Mouse (Mus musculus): ENCODE data around the gene Rflnb. TPM values are rescaled to one million over a fixed set of nuclear protein-coding genes. Genes with fewer than 3 reads are reported as not detected.

Gene Rflnb
- polyA plus RNA-seq, 1 experiment from 2014 or later, result 42.8 TPM

- ATAC-seq (ENCODE audit: insufficient number of reproducible peaks, insufficient read depth, low FRiP score, low read depth), result no peak
- WGBS, result 73% methylated on average over 2 of the region's 2 CpGs
- Histone ChIP-seq H3K27me3 (ENCODE audit: control insufficient read depth, insufficient read depth, low read length) (no peaks in the 10 kb centered on the region), H3K36me3 (ENCODE audit: control insufficient read depth, insufficient read depth, low read length) (no peaks in the 10 kb centered on the region), H3K4me3 (ENCODE audit: low read depth, low read length) (no peak overlapping the region), H3K27ac (ENCODE audit: low read length) (no peak overlapping the region), H3K4me1 (ENCODE audit: control insufficient read depth, insufficient read depth, low read length) (peaks cover 11% of the 10 kb centered on the region), H3K4me2 (replicated peaks; ENCODE audit: low read depth, low read length) (no peak overlapping the region), H3K9me3 (ENCODE audit: control insufficient read depth, low read depth, low read length) (no peaks in the 10 kb centered on the region), H3K9ac (replicated peaks; ENCODE audit: low read depth, low read length) (no peak overlapping the region)
These were observed 33.3 kb upstream of the Rflnb start for GRCm38 (mm10) chr11:76060906-76061305.

DNA sequence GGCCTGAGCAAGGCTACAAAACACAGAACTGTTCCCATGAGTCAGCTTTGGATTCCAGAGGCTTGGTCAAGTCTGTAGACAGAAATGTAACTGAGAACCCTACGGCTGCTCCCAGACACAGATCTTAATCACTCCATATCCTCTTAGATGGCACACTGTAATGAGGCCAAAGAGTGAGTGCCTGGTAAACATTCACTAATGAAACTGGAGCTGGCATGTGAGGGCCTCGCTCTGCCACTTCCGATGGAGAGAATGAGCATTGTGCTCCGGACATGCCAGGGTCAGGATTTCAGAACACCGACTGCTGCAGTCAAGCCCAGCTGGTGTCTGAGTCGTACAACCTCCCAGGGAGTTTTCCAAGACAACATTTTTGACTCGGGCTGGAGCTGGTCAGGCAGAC lies 32.4 kb upstream of the Rflnb start:
- no peak overlapping the region for H3K9ac ChIP-seq (replicated peaks; ENCODE audit: low read depth, low read length)
- H3K4me1 ChIP-seq (ENCODE audit: control insufficient read depth, insufficient read depth, low read length), result peaks cover 11% of the 10 kb centered on the region
- no peaks in the 10 kb centered on the region for H3K27me3 ChIP-seq (ENCODE audit: control insufficient read depth, insufficient read depth, low read length)
- H3K9me3 ChIP-seq (ENCODE audit: control insufficient read depth, low read depth, low read length), result no peaks in the 10 kb centered on the region
- H3K27ac ChIP-seq (ENCODE audit: low read length), result peak overlapping the region; percentile 48
- no peaks in the 10 kb centered on the region for H3K36me3 ChIP-seq (ENCODE audit: control insufficient read depth, insufficient read depth, low read length)
- ATAC-seq (ENCODE audit: insufficient number of reproducible peaks, insufficient read depth, low FRiP score, low read depth), result no peak
- no peak overlapping the region for H3K4me3 ChIP-seq (ENCODE audit: low read depth, low read length)
- 41% methylated on average over 7 of the region's 7 CpGs for WGBS
- H3K4me2 ChIP-seq (replicated peaks; ENCODE audit: low read depth, low read length), result no peak overlapping the region

- H3K4me2 ChIP-seq (replicated peaks; ENCODE audit: low read depth, low read length), result no peak overlapping the region
- H3K9ac ChIP-seq (replicated peaks; ENCODE audit: low read depth, low read length), result no peak overlapping the region
- WGBS, result 38% methylated on average over 3 of the region's 3 CpGs
- no peak overlapping the region for H3K4me3 ChIP-seq (ENCODE audit: low read depth, low read length)
- H3K27me3 ChIP-seq (ENCODE audit: control insufficient read depth, insufficient read depth, low read length), result no peaks in the 10 kb centered on the region
- peaks cover 17% of the 10 kb centered on the region for H3K4me1 ChIP-seq (ENCODE audit: control insufficient read depth, insufficient read depth, low read length)
- ATAC-seq (ENCODE audit: insufficient number of reproducible peaks, insufficient read depth, low FRiP score, low read depth), result no peak
- H3K36me3 ChIP-seq (ENCODE audit: control insufficient read depth, insufficient read depth, low read length), result no peaks in the 10 kb centered on the region
- no peaks in the 10 kb centered on the region for H3K9me3 ChIP-seq (ENCODE audit: control insufficient read depth, low read depth, low read length)
- no peak overlapping the region for H3K27ac ChIP-seq (ENCODE audit: low read length)
These were observed 28.9 kb upstream of the Rflnb start for GRCm38 (mm10) chr11:76056487-76056886.

DNA sequence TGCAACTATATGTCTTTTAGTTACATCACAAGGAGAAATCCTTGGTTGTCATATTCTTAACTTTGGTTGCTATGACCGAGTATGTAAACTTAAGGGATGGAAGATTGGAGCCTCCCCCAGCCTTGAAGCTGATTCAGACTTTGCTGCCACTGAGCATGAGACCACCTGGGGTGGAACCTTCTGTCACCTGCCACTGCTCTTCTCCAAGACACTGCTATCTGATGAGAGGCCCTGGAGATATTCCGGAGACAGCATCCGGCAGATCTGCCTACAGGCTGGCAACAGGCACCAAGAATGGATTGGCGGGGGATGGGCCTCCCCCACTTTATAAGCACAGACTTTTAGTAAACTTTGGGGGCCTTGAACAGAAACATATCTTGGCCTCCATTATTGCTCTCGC lies 24.9 kb upstream of the Rflnb start:
- no peaks in the 10 kb centered on the region for H3K36me3 ChIP-seq (ENCODE audit: control insufficient read depth, insufficient read depth, low read length)
- no peak overlapping the region for H3K4me2 ChIP-seq (replicated peaks; ENCODE audit: low read depth, low read length)
- no peak overlapping the region for H3K9ac ChIP-seq (replicated peaks; ENCODE audit: low read depth, low read length)
- no peaks in the 10 kb centered on the region for H3K27me3 ChIP-seq (ENCODE audit: control insufficient read depth, insufficient read depth, low read length)
- H3K27ac ChIP-seq (ENCODE audit: low read length), result no peak overlapping the region
- H3K4me1 ChIP-seq (ENCODE audit: control insufficient read depth, insufficient read depth, low read length), result peaks cover 6% of the 10 kb centered on the region; the same call in 1 of the 2 replicates
- WGBS, result 77% methylated on average over 5 of the region's 5 CpGs
- H3K4me3 ChIP-seq (ENCODE audit: low read depth, low read length), result no peak overlapping the region
- no peak for ATAC-seq (ENCODE audit: insufficient number of reproducible peaks, insufficient read depth, low FRiP score, low read depth)
- no peaks in the 10 kb centered on the region for H3K9me3 ChIP-seq (ENCODE audit: control insufficient read depth, low read depth, low read length)

DNA sequence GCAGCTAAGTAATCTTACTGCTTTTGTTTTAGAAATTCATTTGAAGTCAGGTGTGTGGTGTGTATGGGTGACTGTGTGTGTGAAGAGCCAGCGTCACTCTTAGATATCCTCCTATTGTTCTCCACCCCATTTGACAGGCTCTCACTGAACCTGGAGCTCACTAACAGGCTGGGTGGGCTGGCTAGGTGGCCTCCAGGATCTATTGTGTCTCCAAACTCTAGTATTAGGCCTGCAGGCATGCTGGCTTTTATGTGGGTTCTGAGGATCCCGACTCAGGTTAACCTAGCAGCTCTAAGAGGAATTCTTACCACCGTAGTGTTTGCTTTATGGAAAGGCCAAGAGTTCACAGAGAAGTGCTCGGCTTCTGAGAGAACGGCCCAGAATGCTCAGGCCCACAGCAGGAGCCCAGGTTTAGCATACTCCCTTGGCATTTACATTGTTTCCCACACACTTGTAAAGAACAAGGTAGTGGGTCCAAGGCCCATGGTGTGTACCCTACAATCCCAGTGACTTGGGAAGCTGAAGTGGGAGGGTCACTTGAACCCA lies 23.5 kb upstream of the Rflnb start:
- Histone ChIP-seq H3K27ac (ENCODE audit: low read length) (no peak overlapping the region), H3K9ac (replicated peaks; ENCODE audit: low read depth, low read length) (no peak overlapping the region), H3K27me3 (ENCODE audit: control insufficient read depth, insufficient read depth, low read length) (no peaks in the 10 kb centered on the region), H3K36me3 (ENCODE audit: control insufficient read depth, insufficient read depth, low read length) (no peaks in the 10 kb centered on the region), H3K4me2 (replicated peaks; ENCODE audit: low read depth, low read length) (no peak overlapping the region), H3K9me3 (ENCODE audit: control insufficient read depth, low read depth, low read length) (no peaks in the 10 kb centered on the region), H3K4me3 (ENCODE audit: low read depth, low read length) (no peak overlapping the region), H3K4me1 (ENCODE audit: control insufficient read depth, insufficient read depth, low read length) (peaks cover 6% of the 10 kb centered on the region; the same call in 1 of the 2 replicates)
- WGBS, result 34% methylated on average over 5 of the region's 5 CpGs
- ATAC-seq (ENCODE audit: insufficient number of reproducible peaks, insufficient read depth, low FRiP score, low read depth), result 0 out of 2 replicates have a peak, but pooled peaks have one; percentile 42

GRCm38 (mm10) chr11:76050509-76050908 lies 22.9 kb upstream of the Rflnb start:
- H3K27me3 ChIP-seq (ENCODE audit: control insufficient read depth, insufficient read depth, low read length), result no peaks in the 10 kb centered on the region
- no peaks in the 10 kb centered on the region for H3K36me3 ChIP-seq (ENCODE audit: control insufficient read depth, insufficient read depth, low read length)
- no peak overlapping the region for H3K27ac ChIP-seq (ENCODE audit: low read length)
- WGBS, result 33% methylated on average over 3 of the region's 3 CpGs
- no peaks in the 10 kb centered on the region for H3K9me3 ChIP-seq (ENCODE audit: control insufficient read depth, low read depth, low read length)
- H3K9ac ChIP-seq (replicated peaks; ENCODE audit: low read depth, low read length), result no peak overlapping the region
- H3K4me1 ChIP-seq (ENCODE audit: control insufficient read depth, insufficient read depth, low read length), result peaks cover 6% of the 10 kb centered on the region; the same call in 1 of the 2 replicates
- H3K4me2 ChIP-seq (replicated peaks; ENCODE audit: low read depth, low read length), result no peak overlapping the region
- H3K4me3 ChIP-seq (ENCODE audit: low read depth, low read length), result no peak overlapping the region
- no peak for ATAC-seq (ENCODE audit: insufficient number of reproducible peaks, insufficient read depth, low FRiP score, low read depth)

DNA sequence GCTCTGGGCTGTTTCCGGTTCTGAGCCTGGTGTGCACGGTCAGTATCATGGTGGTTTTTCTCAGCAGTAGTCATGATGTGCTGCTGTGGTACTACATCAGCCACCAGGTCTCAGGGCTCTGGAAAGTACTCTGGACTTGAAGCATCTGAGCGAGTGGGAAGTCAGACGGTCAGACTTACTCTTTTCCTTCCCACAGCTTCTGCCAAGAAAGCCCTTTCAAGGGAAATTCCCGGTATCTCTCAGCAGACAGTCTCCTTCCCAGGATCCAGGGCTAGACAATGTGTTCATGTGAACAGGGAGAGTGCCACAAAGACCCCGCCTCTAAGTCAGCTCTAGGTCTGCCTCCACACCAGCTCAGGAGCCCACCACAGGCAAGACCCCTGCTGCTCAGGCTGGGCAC lies 17.8 kb upstream of the Rflnb start:
- 75% methylated on average over 6 of the region's 6 CpGs for WGBS
- no peak overlapping the region for H3K27ac ChIP-seq (ENCODE audit: low read length)

GRCm38 (mm10) chr11:76044468-76044867 lies 16.9 kb upstream of the Rflnb start:
- no peaks in the 10 kb centered on the region for H3K9me3 ChIP-seq (ENCODE audit: control insufficient read depth, low read depth, low read length)
- no peak overlapping the region for H3K4me2 ChIP-seq (replicated peaks; ENCODE audit: low read depth, low read length)
- H3K4me1 ChIP-seq (ENCODE audit: control insufficient read depth, insufficient read depth, low read length), result peaks cover 15% of the 10 kb centered on the region
- H3K36me3 ChIP-seq (ENCODE audit: control insufficient read depth, insufficient read depth, low read length), result 0 out of 2 replicates have a peak, but pooled peaks cover 3% of the 10 kb centered on the region
- 74% methylated on average over 6 of the region's 6 CpGs for WGBS
- H3K27ac ChIP-seq (ENCODE audit: low read length), result no peak overlapping the region
- H3K9ac ChIP-seq (replicated peaks; ENCODE audit: low read depth, low read length), result no peak overlapping the region
- no peak overlapping the region for H3K4me3 ChIP-seq (ENCODE audit: low read depth, low read length)
- no peaks in the 10 kb centered on the region for H3K27me3 ChIP-seq (ENCODE audit: control insufficient read depth, insufficient read depth, low read length)
- ATAC-seq (ENCODE audit: insufficient number of reproducible peaks, insufficient read depth, low FRiP score, low read depth), result no peak

More for the DNA sequence above, 17.8 kb upstream of the Rflnb start:
- no peak overlapping the region for H3K4me3 ChIP-seq (ENCODE audit: low read depth, low read length)
- ATAC-seq (ENCODE audit: insufficient number of reproducible peaks, insufficient read depth, low FRiP score, low read depth), result no peak
- 0 out of 2 replicates have a peak, but pooled peaks cover 3% of the 10 kb centered on the region for H3K36me3 ChIP-seq (ENCODE audit: control insufficient read depth, insufficient read depth, low read length)
- peaks cover 15% of the 10 kb centered on the region for H3K4me1 ChIP-seq (ENCODE audit: control insufficient read depth, insufficient read depth, low read length)
- no peaks in the 10 kb centered on the region for H3K27me3 ChIP-seq (ENCODE audit: control insufficient read depth, insufficient read depth, low read length)
- no peak overlapping the region for H3K4me2 ChIP-seq (replicated peaks; ENCODE audit: low read depth, low read length)
- no peak overlapping the region for H3K9ac ChIP-seq (replicated peaks; ENCODE audit: low read depth, low read length)
- H3K9me3 ChIP-seq (ENCODE audit: control insufficient read depth, low read depth, low read length), result no peaks in the 10 kb centered on the region

DNA sequence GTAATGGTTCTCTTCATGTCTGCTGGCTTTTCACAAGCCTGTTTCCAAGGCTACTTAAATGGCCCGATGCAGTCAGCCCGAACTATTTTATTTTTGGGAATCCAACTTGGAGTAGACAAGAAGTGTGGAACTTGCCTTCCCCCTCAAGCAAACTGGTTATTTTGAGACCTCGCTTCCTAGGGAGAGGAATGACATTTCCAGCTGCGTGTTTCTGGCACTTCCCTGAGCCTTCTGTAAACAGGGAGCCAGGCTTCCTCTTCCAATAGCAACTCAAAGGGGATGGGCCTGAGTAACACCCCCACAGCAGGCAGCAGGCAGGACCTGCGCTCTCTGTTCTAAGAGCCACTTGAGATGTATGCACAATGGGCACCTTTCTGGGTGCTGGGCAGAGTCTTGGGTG lies 15.3 kb upstream of the Rflnb start:
- no peak overlapping the region; the same call in 1 of the 2 replicates for H3K27ac ChIP-seq (ENCODE audit: low read length)
- H3K4me3 ChIP-seq (ENCODE audit: low read depth, low read length), result no peak overlapping the region
- no peaks in the 10 kb centered on the region for H3K9me3 ChIP-seq (ENCODE audit: control insufficient read depth, low read depth, low read length)
- no peak for ATAC-seq (ENCODE audit: insufficient number of reproducible peaks, insufficient read depth, low FRiP score, low read depth)
- peaks cover 15% of the 10 kb centered on the region for H3K4me1 ChIP-seq (ENCODE audit: control insufficient read depth, insufficient read depth, low read length)
- WGBS, result 32% methylated on average over 5 of the region's 5 CpGs
- H3K27me3 ChIP-seq (ENCODE audit: control insufficient read depth, insufficient read depth, low read length), result no peaks in the 10 kb centered on the region
- no peak overlapping the region for H3K4me2 ChIP-seq (replicated peaks; ENCODE audit: low read depth, low read length)
- H3K36me3 ChIP-seq (ENCODE audit: control insufficient read depth, insufficient read depth, low read length), result 0 out of 2 replicates have a peak, but pooled peaks cover 3% of the 10 kb centered on the region
- no peak overlapping the region for H3K9ac ChIP-seq (replicated peaks; ENCODE audit: low read depth, low read length)

All from stomach, embryonic 14.5 days (tissue).